Mouse (Mus musculus) heart, adult 2 months (tissue): Measurements from ENCODE around the gene Crocc. TPM values are rescaled to one million over a fixed set of nuclear protein-coding genes. Genes with fewer than 3 reads are reported as not detected.

Experiments used
- DNase-seq, 2 experiments: peaks; one replicate each; pipeline ENCODE4 v3.0.0; 2021
- H3K27ac ChIP-seq: fragments of 200-600 bp; 2 replicates; pipeline ENCODE4 v1.8.1; 2022
- H3K27me3 ChIP-seq: fragments of 200-500 bp; 2 replicates; pipeline ENCODE4 v1.6.1; 2012; ENCODE audit warnings: mild to moderate bottlenecking, low read length, inconsistent platforms, mixed read lengths; ENCODE audit not compliant: control insufficient read depth, insufficient read depth
- H3K36me3 ChIP-seq: fragments of 200-500 bp; 2 replicates; pipeline ENCODE4 v1.6.1; 2012; ENCODE audit warnings: low read length, inconsistent platforms; ENCODE audit not compliant: control insufficient read depth, insufficient read depth
- H3K4me1 ChIP-seq: fragments of 200-500 bp; 2 replicates; pipeline ENCODE4 v1.6.1; 2011; ENCODE audit warnings: low read length; ENCODE audit not compliant: control insufficient read depth, insufficient read depth
- H3K4me3 ChIP-seq: fragments of 200-600 bp; 2 replicates; pipeline ENCODE4 v1.8.1; 2022
- H3K79me2 ChIP-seq: fragments of 200-500 bp; replicated peaks from 2 replicates; pipeline ENCODE4 v1.6.1; 2012; ENCODE audit warnings: mild to moderate bottlenecking, inconsistent platforms, low read length, moderate library complexity, mixed read lengths; ENCODE audit not compliant: control insufficient read depth, insufficient read depth
- H3K9ac ChIP-seq: fragments of 200-500 bp; 2 replicates; pipeline ENCODE4 v1.6.1; 2012; ENCODE audit warnings: low read depth, mild to moderate bottlenecking, control low read depth, inconsistent platforms, low read length, mixed read lengths
- CTCF ChIP-seq: fragments of 200-600 bp; IDR thresholded peaks from 2 replicates; pipeline ENCODE4 v1.8.1; 2022; ENCODE audit warnings: antibody characterized with exemption, mild to moderate bottlenecking, moderate library complexity
- EP300 ChIP-seq: fragments of 200-500 bp; IDR thresholded peaks from 2 replicates; pipeline ENCODE4 v1.6.1; 2011; ENCODE audit warnings: low read depth, low read length, control low read depth; ENCODE audit not compliant: insufficient read depth
- POLR2A ChIP-seq: fragments of 200-500 bp; IDR thresholded peaks from 2 replicates; pipeline ENCODE4 v1.6.1; 2011; ENCODE audit warnings: mild to moderate bottlenecking, low read depth, low read length, control low read depth; ENCODE audit not compliant: insufficient read depth
- WGBS: fragments of 180-500 bp; shearing (Covaris S2); methylation state at CpG from one replicate; pipeline ENCODE4 v1.1.7; 2018; 5-methylcytosine and 5-hydroxymethylcytosine counted together
- intact Hi-C: fragments of 180-260 bp; cut with DNase I; formaldehyde crosslinking; loops from one replicate; pipeline ENCODE4 v1.15.1; 2025
- polyA plus RNA-seq: library from polyadenylated mRNA; depleted of rRNA; stranded (reverse); fragments of >200 nt; gene quantifications from 2 replicates; pipeline ENCODE4 v1.2.3, GENCODE M21; 2012; rRNA removed
- total RNA-seq, 2 experiments: library from RNA; stranded (reverse); gene quantifications; 2 replicates each; pipeline ENCODE4 v1.2.3; 2021

Crocc gene
- total and polyA plus RNA-seq, 3 experiments: 4.6 to 5.1 (median 4.9) TPM

DNA sequence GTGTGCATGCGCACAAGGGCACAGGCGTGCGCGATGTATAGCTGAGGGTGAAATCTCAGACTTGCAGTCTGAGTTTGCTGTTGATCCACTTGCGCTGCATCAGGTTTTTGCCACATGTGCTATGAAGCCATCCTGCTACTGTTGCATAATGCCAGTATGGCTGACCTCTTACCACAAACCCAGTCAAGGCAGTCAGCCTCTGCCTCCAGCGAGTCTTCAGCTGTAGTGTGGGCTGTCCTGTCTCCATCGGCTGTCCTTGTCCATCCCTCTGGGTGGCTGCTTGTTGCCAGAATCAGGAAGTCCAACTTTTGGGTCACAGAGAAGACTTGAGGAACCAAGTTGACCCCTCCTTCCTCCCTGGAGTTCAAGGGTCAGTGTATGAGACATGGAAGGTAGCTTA, 85.0 kb downstream of the Crocc start:
- H3K4me1 ChIP-seq: no peaks in the 10 kb centered on the region
- no peak for TF ChIP-seq CTCF
- no peak for TF ChIP-seq POLR2A
- no peak for TF ChIP-seq EP300
- no peaks in the 10 kb centered on the region for H3K27me3 ChIP-seq
- no peak overlapping the region for H3K9ac ChIP-seq
- intact Hi-C loops: no loop called here
- no peak overlapping the region for H3K27ac ChIP-seq
- WGBS: 91% methylated on average over 7 of the region's 7 CpGs
- DNase-seq: no peak
- H3K4me3 ChIP-seq: no peak overlapping the region
- H3K79me2 ChIP-seq: no peaks in the 10 kb centered on the region
- no peaks in the 10 kb centered on the region for H3K36me3 ChIP-seq

DNA sequence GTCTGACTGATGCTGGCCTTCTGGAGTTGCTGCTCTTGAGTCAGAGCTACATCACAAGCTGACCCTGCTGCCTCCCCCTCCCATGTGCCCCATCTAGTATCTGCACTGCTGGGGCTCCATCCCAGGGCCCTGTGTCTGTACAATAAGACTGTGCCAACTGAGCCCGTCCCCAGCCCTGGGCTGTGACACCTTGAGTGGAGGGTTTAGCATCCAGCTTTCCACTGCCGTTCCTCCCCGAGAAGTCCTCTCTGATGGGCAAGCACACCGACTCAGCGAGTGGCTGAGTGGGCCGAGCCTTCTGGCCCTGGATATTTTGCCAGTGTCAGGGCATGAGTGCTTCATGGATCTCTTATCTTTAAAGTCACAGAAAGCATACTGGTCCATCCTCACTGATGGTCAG, 85.9 kb downstream of the Crocc start:
- 92% methylated on average over 6 of the region's 6 CpGs for WGBS
- no peak for DNase-seq
- H3K4me1 ChIP-seq: no peaks in the 10 kb centered on the region
- H3K36me3 ChIP-seq: no peaks in the 10 kb centered on the region
- H3K79me2 ChIP-seq: no peaks in the 10 kb centered on the region
- no peak overlapping the region for H3K9ac ChIP-seq
- H3K27ac ChIP-seq: no peak overlapping the region
- intact Hi-C loops: no loop called here
- no peak overlapping the region for H3K4me3 ChIP-seq
- H3K27me3 ChIP-seq: no peaks in the 10 kb centered on the region
- TF ChIP-seq POLR2A: no peak
- TF ChIP-seq CTCF: no peak

DNA sequence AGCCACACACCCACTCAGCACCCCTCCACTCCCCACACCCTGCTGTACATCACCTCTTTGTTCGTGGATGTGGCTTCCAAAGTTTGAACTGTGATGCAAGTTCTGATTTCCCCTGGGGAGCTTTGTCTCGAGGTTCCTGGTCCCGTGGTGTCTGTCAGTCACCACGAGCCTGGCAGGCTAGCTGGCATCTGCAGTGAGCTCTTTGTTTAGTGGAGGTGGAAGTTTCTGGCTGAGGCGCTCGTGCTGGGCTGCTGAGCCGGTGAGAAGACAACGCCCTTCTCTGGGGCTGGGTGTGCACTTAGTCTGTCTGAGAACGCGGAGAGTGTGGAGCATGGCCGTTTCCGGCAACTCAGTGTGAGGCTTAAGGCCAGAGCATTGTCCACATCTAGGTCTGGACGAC, 88.7 kb downstream of the Crocc start:
- Histone ChIP-seq H3K4me3 (no peak overlapping the region), H3K27me3 (no peaks in the 10 kb centered on the region), H3K27ac (no peak overlapping the region), H3K79me2 (no peaks in the 10 kb centered on the region), H3K36me3 (no peaks in the 10 kb centered on the region; the same call in 1 of the 2 replicates), H3K4me1 (no peaks in the 10 kb centered on the region), H3K9ac (no peak overlapping the region)
- DNase-seq: no peak
- intact Hi-C loops: no loop called here
- TF ChIP-seq POLR2A (no peak), CTCF (no peak), EP300 (no peak)
- WGBS: 66% methylated on average over 13 of the region's 13 CpGs

DNA sequence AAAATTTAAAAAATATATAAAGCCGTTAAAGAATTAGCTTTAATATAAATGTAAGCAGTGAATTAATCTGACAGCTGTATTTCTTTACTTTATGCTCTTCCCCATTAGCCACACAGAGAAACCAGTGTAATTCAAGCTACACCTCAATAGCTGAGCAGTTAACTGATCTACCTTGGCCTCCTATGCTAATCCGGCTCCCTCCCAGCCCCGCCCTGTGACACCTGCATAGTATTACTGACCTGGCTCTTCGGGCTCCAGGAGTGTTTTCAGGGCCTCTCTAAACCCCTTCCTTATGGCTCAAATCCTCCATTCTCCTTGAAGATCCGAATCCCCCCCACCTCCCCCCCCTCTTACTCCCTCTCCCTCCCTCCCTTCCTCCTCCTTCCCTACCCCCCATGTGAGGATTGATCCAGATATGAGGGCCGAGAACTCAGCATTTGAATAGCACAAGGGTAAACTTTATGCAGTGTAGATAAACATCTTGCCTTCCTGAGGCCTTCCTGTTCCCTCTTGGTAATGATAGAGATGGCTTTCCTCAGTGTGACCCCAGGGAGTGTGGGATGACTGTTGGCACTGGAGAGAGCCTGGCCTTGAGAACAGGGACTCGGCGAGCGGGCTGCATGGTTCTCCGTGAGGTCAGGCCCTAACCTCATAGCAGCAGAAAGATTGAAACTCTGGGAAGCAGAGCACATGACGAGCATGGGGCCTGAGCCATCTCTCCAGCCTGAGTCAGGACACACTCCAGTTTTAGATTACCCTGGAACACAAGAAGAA, 92.8 kb downstream of the Crocc start:
- 67% methylated on average over 11 of the region's 11 CpGs for WGBS
- no peak overlapping the region for H3K4me3 ChIP-seq
- H3K27ac ChIP-seq: no peak overlapping the region
- DNase-seq: no peak
- intact Hi-C loops: no loop called here
- H3K9ac ChIP-seq: no peak overlapping the region
- H3K4me1 ChIP-seq: peaks cover 2% of the 10 kb centered on the region
- no peaks in the 10 kb centered on the region for H3K79me2 ChIP-seq
- H3K27me3 ChIP-seq: no peaks in the 10 kb centered on the region
- H3K36me3 ChIP-seq: no peaks in the 10 kb centered on the region; the same call in 1 of the 2 replicates
- TF ChIP-seq EP300 (no peak), CTCF (no peak), POLR2A (no peak)

Other genes starting within 250 kb of the Crocc start
- under 1 TPM; 0.09 to 0.16 TPM for gene Padi3, start 249.9 kb downstream of the Crocc start, total RNA-seq
- gene Padi3, start 249.9 kb downstream of the Crocc start, polyA plus RNA-seq: 0.06 TPM in 1 of 2 replicates, not detected in the other
- gene Padi1, start 214.8 kb downstream of the Crocc start, total RNA-seq: not detected
- gene Padi1, start 214.8 kb downstream of the Crocc start, polyA plus RNA-seq: 0.47 TPM in 1 of 2 replicates, not detected in the other
- gene Padi2, start 154.2 kb downstream of the Crocc start, total RNA-seq: under 1 TPM; 0.31 to 0.96 TPM
- 1.3 and 1.4 TPM in 2 replicates for gene Padi2, start 154.2 kb downstream of the Crocc start, polyA plus RNA-seq
- gene Sdhb, start 99.3 kb downstream of the Crocc start, total RNA-seq: 1,000 to 10,000 TPM; 1,126 to 1,344 TPM
- 1,030 and 1,505 TPM in 2 replicates for gene Sdhb, start 99.3 kb downstream of the Crocc start, polyA plus RNA-seq
- 10 to 100 TPM; 15.1 to 17.7 TPM for gene Atp13a2, start 73.7 kb downstream of the Crocc start, total RNA-seq
- gene Atp13a2, start 73.7 kb downstream of the Crocc start, polyA plus RNA-seq: 30.4 and 34.8 TPM in 2 replicates
- 1 to 10 TPM; 3.1 TPM for gene Mfap2, start 50.1 kb downstream of the Crocc start, total RNA-seq
- gene Mfap2, start 50.1 kb downstream of the Crocc start, polyA plus RNA-seq: 12.2 and 17.6 TPM in 2 replicates
- gene Necap2, start 17.8 kb upstream of the Crocc start, total RNA-seq: 10 to 100 TPM; 13.9 to 14.9 TPM
- gene Necap2, start 17.8 kb upstream of the Crocc start, polyA plus RNA-seq: 21.2 and 24.5 TPM in 2 replicates
- gene Spata21, start 27.8 kb upstream of the Crocc start, total RNA-seq: not detected
- 0.16 and 0.20 TPM in 2 replicates for gene Spata21, start 27.8 kb upstream of the Crocc start, polyA plus RNA-seq
- gene Szrd1, start 79.2 kb upstream of the Crocc start, total RNA-seq: 100 to 1,000 TPM in 1 of 2 experiments, 10 to 100 TPM in 1; 90.0 to 106 TPM
- gene Szrd1, start 79.2 kb upstream of the Crocc start, polyA plus RNA-seq: 32.1 and 33.1 TPM in 2 replicates
- gene Fbxo42, start 87.4 kb upstream of the Crocc start, total RNA-seq: 10 to 100 TPM in 1 of 2 experiments, 1 to 10 TPM in 1; 9.0 to 11.3 TPM
- 7.6 and 11.9 TPM in 2 replicates for gene Fbxo42, start 87.4 kb upstream of the Crocc start, polyA plus RNA-seq
- gene Rsg1, start 153.4 kb upstream of the Crocc start, total RNA-seq: under 1 TPM; 0.42 to 0.52 TPM
- 0.88 and 1.1 TPM in 2 replicates for gene Rsg1, start 153.4 kb upstream of the Crocc start, polyA plus RNA-seq
- 10 to 100 TPM; 37.7 to 40.1 TPM for gene Arhgef19, start 178.9 kb upstream of the Crocc start, total RNA-seq
- gene Arhgef19, start 178.9 kb upstream of the Crocc start, polyA plus RNA-seq: 22.4 and 39.6 TPM in 2 replicates
- gene Epha2, start 240.7 kb upstream of the Crocc start, total RNA-seq: 1 to 10 TPM; 5.5 to 7.7 TPM
- 7.0 and 8.7 TPM in 2 replicates for gene Epha2, start 240.7 kb upstream of the Crocc start, polyA plus RNA-seq